33 mouse cellular contexts compared by ENCODE assay signal in the genomic region with DNA sequence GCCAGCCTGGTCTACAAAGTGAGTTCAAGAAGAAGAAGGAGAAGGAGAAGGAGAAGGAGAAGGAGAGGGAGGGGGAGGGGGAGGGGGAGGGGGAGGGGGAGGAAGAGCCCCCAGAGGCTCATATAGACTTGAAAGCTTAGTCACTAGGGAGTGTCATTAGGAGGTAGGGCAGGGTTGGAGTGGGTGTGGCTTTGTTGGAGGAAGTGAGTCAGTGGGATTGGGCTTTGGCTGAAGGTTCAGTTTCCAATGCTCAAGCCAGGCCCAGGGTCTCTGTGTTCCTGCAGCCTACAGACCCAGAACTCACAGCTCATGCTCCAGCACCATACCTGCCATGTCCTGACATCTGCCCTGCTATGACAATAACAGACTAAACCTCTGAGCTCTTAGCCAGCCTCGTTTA.
DNase-seq lines count a peak whose midpoint lies in the region; ATAC-seq and TF ChIP-seq lines count a peak whose summit lies in the region.
"Had no signal": no experiment of that assay in that cellular context is flagged by ENCODE, and none has a peak within 500 bp of the region (broad histone marks: within the 10 kb centered on the region; RNA-seq: fewer than 3 reads in every experiment).

No protein-coding gene starts in this region.

- no peak overlapping the region for H3K4me3 ChIP-seq in forebrain, embryonic 11.5 days (ENCODE audit: low read depth, low read length)
- H3K4me3 ChIP-seq in forebrain, embryonic 12.5 days (replicated peaks): no peak overlapping the region
- H3K4me3 ChIP-seq in CH12.LX (replicated peaks in 1 of 3; ENCODE audit: low read depth in 2 of 3, low read length in 2 of 3, poor library complexity in 1 of 3): no peak overlapping the region
- H3K4me3 ChIP-seq in midbrain, embryonic 14.5 days (replicated peaks; ENCODE audit: low read depth, low read length): no peak overlapping the region
- H3K4me3 ChIP-seq: embryonic facial prominence, embryonic 10.5 days; embryonic facial prominence, embryonic 15.5 days; heart, embryonic 13.5 days; intestine, embryonic 15.5 days; layer of hippocampus, adult 2 months; limb, embryonic 13.5 days; megakaryocyte, embryonic 14.5 days; midbrain, embryonic 13.5 days; neural tube, embryonic 15.5 days had no signal

- 91% methylated on average over 1 of the region's 1 CpGs for WGBS in forebrain, embryonic 11.5 days
- 80% methylated on average over 1 of the region's 1 CpGs for WGBS in forebrain, embryonic 12.5 days
- WGBS in midbrain, embryonic 14.5 days: 80% methylated on average over 1 of the region's 1 CpGs

- TF ChIP-seq POLR2A in CH12.LX (IDR thresholded peaks at IDR 0.05; ENCODE audit: low read depth, low read length): no peak

- in situ Hi-C loops in CH12.LX (cut with MboI; ENCODE audit: low pct_ligation_motif_present, low pct_unique_long_range_greater_than_20kb, low sequenced_read_pairs): no loop called here

- no peak for TF ChIP-seq CTCF in CH12.LX (conservative IDR thresholded peaks at IDR 0.05 in 1 of 2, IDR thresholded peaks at IDR 0.05 in 1 of 2; ENCODE audit: low read depth in 2 of 2, low read length in 2 of 2)

- no peak overlapping the region for H3K27ac ChIP-seq in forebrain, embryonic 11.5 days (ENCODE audit: low read depth, low read length)
- H3K27ac ChIP-seq in forebrain, embryonic 12.5 days: no peak overlapping the region
- no peak overlapping the region for H3K27ac ChIP-seq in CH12.LX (ENCODE audit: insufficient read depth, low read depth)
- H3K27ac ChIP-seq in midbrain, embryonic 14.5 days (replicated peaks; ENCODE audit: low read depth, low read length): no peak overlapping the region
- H3K27ac ChIP-seq: embryonic facial prominence, embryonic 10.5 days; embryonic facial prominence, embryonic 15.5 days; heart, embryonic 13.5 days; intestine, embryonic 15.5 days; limb, embryonic 13.5 days; midbrain, embryonic 13.5 days; neural tube, embryonic 15.5 days had no signal

- H3K27me3 ChIP-seq in forebrain, embryonic 11.5 days (ENCODE audit: control insufficient read depth, insufficient read depth, low read length): no peaks in the 10 kb centered on the region
- H3K27me3 ChIP-seq in forebrain, embryonic 12.5 days: no peaks in the 10 kb centered on the region
- H3K27me3 ChIP-seq in CH12.LX (replicated peaks): no peaks in the 10 kb centered on the region
- no peaks in the 10 kb centered on the region for H3K27me3 ChIP-seq in midbrain, embryonic 14.5 days (ENCODE audit: control insufficient read depth, insufficient read depth, low read length)
- H3K27me3 ChIP-seq: embryonic facial prominence, embryonic 15.5 days; heart, embryonic 13.5 days; intestine, embryonic 15.5 days; limb, embryonic 13.5 days; midbrain, embryonic 13.5 days; neural tube, embryonic 15.5 days had no signal

- no peak overlapping the region for H3K9ac ChIP-seq in forebrain, embryonic 11.5 days (ENCODE audit: low read length)
- H3K9ac ChIP-seq in forebrain, embryonic 12.5 days: no peak overlapping the region
- H3K9ac ChIP-seq in CH12.LX (ENCODE audit: insufficient read depth, low read depth): no peak overlapping the region
- no peak overlapping the region for H3K9ac ChIP-seq in midbrain, embryonic 14.5 days (replicated peaks; ENCODE audit: low read length)
- H3K9ac ChIP-seq: embryonic facial prominence, embryonic 15.5 days; heart, embryonic 13.5 days; intestine, embryonic 15.5 days; limb, embryonic 13.5 days; midbrain, embryonic 13.5 days; neural tube, embryonic 15.5 days had no signal

- H3K9me3 ChIP-seq in forebrain, embryonic 11.5 days (ENCODE audit: control insufficient read depth, low read length): no peaks in the 10 kb centered on the region
- no peaks in the 10 kb centered on the region for H3K9me3 ChIP-seq in forebrain, embryonic 12.5 days
- H3K9me3 ChIP-seq in CH12.LX (replicated peaks; ENCODE audit: low read length): no peaks in the 10 kb centered on the region
- H3K9me3 ChIP-seq in midbrain, embryonic 14.5 days (ENCODE audit: control insufficient read depth, low read length): no peaks in the 10 kb centered on the region
- H3K9me3 ChIP-seq: embryonic facial prominence, embryonic 10.5 days; embryonic facial prominence, embryonic 15.5 days; heart, embryonic 13.5 days; intestine, embryonic 15.5 days; limb, embryonic 13.5 days; megakaryocyte, embryonic 14.5 days; midbrain, embryonic 13.5 days; neural tube, embryonic 15.5 days had no signal

- H3K4me2 ChIP-seq in forebrain, embryonic 11.5 days (ENCODE audit: low read depth, low read length, severe bottlenecking): no peak overlapping the region
- no peak overlapping the region for H3K4me2 ChIP-seq in forebrain, embryonic 12.5 days
- no peak overlapping the region for H3K4me2 ChIP-seq in CH12.LX (ENCODE audit: insufficient read depth, low read depth, poor library complexity, severe bottlenecking)
- no peak overlapping the region for H3K4me2 ChIP-seq in midbrain, embryonic 14.5 days (ENCODE audit: low read length)
- H3K4me2 ChIP-seq: embryonic facial prominence, embryonic 15.5 days; heart, embryonic 13.5 days; intestine, embryonic 15.5 days; limb, embryonic 13.5 days; liver, embryonic 11.5 days; midbrain, embryonic 13.5 days; neural tube, embryonic 15.5 days had no signal

- 0 out of 2 replicates have a peak, but pooled peaks have one; percentile 44 for ATAC-seq in forebrain, embryonic 11.5 days (replicated peaks; ENCODE audit: low FRiP score)
- no peak for ATAC-seq in forebrain, embryonic 12.5 days (ENCODE audit: low FRiP score)
- ATAC-seq in megakaryocyte, adult 5-6 weeks (ENCODE audit: poor library complexity, severe bottlenecking): peak; percentile 47; the same call in 1 of the 2 replicates
- ATAC-seq in midbrain, embryonic 14.5 days (ENCODE audit: low FRiP score, low TSS enrichment): no peak
- ATAC-seq: forebrain, embryonic 14.5 days; hindbrain, embryonic 16.5 days; intestine, embryonic 15.5 days; midbrain, embryonic 13.5 days had no signal

- H3K36me3 ChIP-seq in forebrain, embryonic 11.5 days (ENCODE audit: control insufficient read depth, insufficient read depth, low read length): no peaks in the 10 kb centered on the region
- H3K36me3 ChIP-seq in forebrain, embryonic 12.5 days (replicated peaks): no peaks in the 10 kb centered on the region
- H3K36me3 ChIP-seq in CH12.LX (replicated peaks in 1 of 2; ENCODE audit: control insufficient read depth in 1 of 2, insufficient read depth in 1 of 2, low read length in 1 of 2): no peaks in the 10 kb centered on the region
- H3K36me3 ChIP-seq in midbrain, embryonic 14.5 days (ENCODE audit: control insufficient read depth, insufficient read depth, low read length): no peaks in the 10 kb centered on the region
- H3K36me3 ChIP-seq: embryonic facial prominence, embryonic 10.5 days; embryonic facial prominence, embryonic 15.5 days; heart, embryonic 13.5 days; intestine, embryonic 15.5 days; limb, embryonic 13.5 days; midbrain, embryonic 13.5 days; neural tube, embryonic 15.5 days had no signal

- no peak for TF ChIP-seq RAD21 in CH12.LX (IDR thresholded peaks at IDR 0.05; ENCODE audit: low read depth, low read length)

- no peaks in the 10 kb centered on the region for H3K79me2 ChIP-seq in CH12.LX (replicated peaks; ENCODE audit: control insufficient read depth, extremely low read depth, insufficient read depth, poor library complexity, severe bottlenecking)

- dilution Hi-C loops in CH12.LX (cut with MboI; ENCODE audit: extremely low pct_ligation_motif_present, extremely low pct_unique_long_range_greater_than_20kb, low sequenced_read_pairs): no loop called here

- DNase-seq in forebrain, embryonic 11.5 days (ENCODE audit: low spot score): no peak
- DNase-seq in CH12.LX (ENCODE audit: extremely low read depth): peak; percentile 19
- DNase-seq in T-cell, adult 2 months (ENCODE audit: low spot score): no peak
- no peak for DNase-seq in right cerebral cortex, postnatal 25 days
- DNase-seq in midbrain, embryonic 14.5 days: no peak
- DNase-seq: adrenal gland, postnatal 10 days; cerebellum, adult 8-10 months; cerebellum, postnatal 25 days; gastrocnemius, postnatal 25 days; heart, adult 18-20 months; heart, postnatal 10 days; kidney, adult 2 months; kidney, postnatal 36 days; lung, adult 18-20 months; lung, postnatal 10 days; retina, postnatal 1 day; spleen, adult 18-20 months; thymus, adult 18-20 months; thymus, postnatal 25 days had no signal

- H3K4me1 ChIP-seq in forebrain, embryonic 11.5 days (replicated peaks; ENCODE audit: control insufficient read depth, insufficient read depth, low read length): no peaks in the 10 kb centered on the region
- H3K4me1 ChIP-seq in forebrain, embryonic 12.5 days: no peaks in the 10 kb centered on the region
- H3K4me1 ChIP-seq in CH12.LX (ENCODE audit: control insufficient read depth in 1 of 2, insufficient read depth in 2 of 2): no peaks in the 10 kb centered on the region
- H3K4me1 ChIP-seq in midbrain, embryonic 14.5 days (ENCODE audit: control insufficient read depth, insufficient read depth, low read length): no peaks in the 10 kb centered on the region
- H3K4me1 ChIP-seq: embryonic facial prominence, embryonic 15.5 days; intestine, embryonic 15.5 days; limb, embryonic 13.5 days; midbrain, embryonic 13.5 days had no signal

- TF ChIP-seq EP300 in CH12.LX (IDR thresholded peaks at IDR 0.05; ENCODE audit: low read length): no peak

TF ChIP-seq in CH12.LX, 34 proteins besides CTCF, POLR2A, EP300 and RAD21:
- TF ChIP-seq E2F4 (IDR thresholded peaks at IDR 0.05; ENCODE audit: insufficient replicate concordance, low read depth, low read length): no peak
- no peak for TF ChIP-seq MAFK (IDR thresholded peaks at IDR 0.05; ENCODE audit: insufficient replicate concordance, low read length)
- no peak for TF ChIP-seq RCOR1 (conservative IDR thresholded peaks at IDR 0.05; ENCODE audit: low read depth, low read length)
- TF ChIP-seq NRF1 (IDR thresholded peaks at IDR 0.05; ENCODE audit: low read depth, low read length): no peak
- no peak for TF ChIP-seq JUND (conservative IDR thresholded peaks at IDR 0.05; ENCODE audit: low read depth, low read length)
- TF ChIP-seq ZNF384 (IDR thresholded peaks at IDR 0.05; ENCODE audit: low read depth, low read length): no peak
- no peak for TF ChIP-seq CHD2 (IDR thresholded peaks at IDR 0.05; ENCODE audit: low read length)
- TF ChIP-seq ZKSCAN1 (IDR thresholded peaks at IDR 0.05; ENCODE audit: borderline replicate concordance, low read depth, low read length): no peak
- no peak for TF ChIP-seq MEF2A (IDR thresholded peaks at IDR 0.05; ENCODE audit: borderline replicate concordance, low read depth, low read length)
- no peak for TF ChIP-seq BHLHE40 (IDR thresholded peaks at IDR 0.05; ENCODE audit: low read depth, low read length)
- no peak for TF ChIP-seq TBP (conservative IDR thresholded peaks at IDR 0.05; ENCODE audit: low read depth, low read length)
- TF ChIP-seq POLR2AphosphoS2 (IDR thresholded peaks at IDR 0.05; ENCODE audit: low read depth, low read length): no peak

Comparison
In these comparisons a context has a peak if more than half of its experiments do, and no peak if none do; other contexts are left out.
1. ATAC-seq: peak in forebrain, embryonic 11.5 days (single experiment) and megakaryocyte, adult 5-6 weeks (single experiment); none in forebrain, embryonic 12.5 days (single experiment) and midbrain, embryonic 14.5 days (single experiment).